Mouse (Mus musculus): ENCODE data around the gene Zdhhc14. TPM values are rescaled to one million over a fixed set of nuclear protein-coding genes. Genes with fewer than 3 reads are reported as not detected.

The Zdhhc14 gene
- polyA plus RNA-seq, 1 experiment, result 6.7 TPM

DNA sequence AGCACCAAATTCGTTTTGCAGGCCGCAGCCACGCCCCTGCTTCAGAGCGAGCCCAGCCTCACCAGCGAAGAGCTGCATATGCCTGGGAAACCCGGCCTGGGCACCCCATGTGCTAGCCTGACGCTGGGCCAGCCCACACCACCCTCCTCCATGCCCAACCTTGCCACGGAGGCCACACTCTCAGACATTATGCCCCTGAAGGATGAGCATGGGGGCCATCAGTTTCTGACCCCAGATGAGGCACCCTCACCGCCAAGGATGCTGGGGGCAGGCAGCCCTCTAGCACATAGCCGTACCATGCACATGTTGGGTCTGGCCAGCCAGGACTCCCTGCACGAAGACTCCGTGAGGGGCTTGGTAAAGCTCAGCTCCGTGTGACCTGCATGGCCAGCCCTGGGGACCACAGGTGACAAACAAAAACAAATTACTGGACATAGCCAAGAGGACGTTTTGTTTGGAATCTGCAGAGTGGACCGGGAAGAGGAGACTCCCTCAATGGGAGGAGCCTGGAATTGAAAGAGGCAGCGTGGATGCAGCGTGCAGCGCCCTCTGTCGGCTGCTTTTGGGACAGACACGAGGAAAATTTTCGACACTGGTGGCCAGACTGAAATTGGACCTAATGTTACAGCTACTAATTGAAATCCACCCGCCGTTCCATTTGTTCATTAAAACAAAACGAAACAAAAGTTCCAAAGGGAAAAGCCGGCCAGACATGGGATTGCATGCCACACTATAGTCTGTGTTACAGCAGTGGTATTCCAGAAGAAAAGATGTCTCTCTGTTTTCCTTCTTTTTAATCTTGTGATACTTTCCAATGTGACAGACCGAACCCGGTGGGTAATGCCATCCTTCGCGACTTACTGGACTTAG lies 260.6 kb downstream of the Zdhhc14 start:
- Histone ChIP-seq H3K4me3 (replicated peaks) (no peak overlapping the region), H3K36me3 (ENCODE audit: control insufficient read depth) (peaks cover 35% of the 10 kb centered on the region), H3K4me1 (ENCODE audit: control insufficient read depth) (peaks cover 4% of the 10 kb centered on the region), H3K9me3 (ENCODE audit: control insufficient read depth, low read length) (no peaks in the 10 kb centered on the region; the same call in 1 of the 2 replicates), H3K27me3 (ENCODE audit: control insufficient read depth) (no peaks in the 10 kb centered on the region)
- TF ChIP-seq GATA1 (IDR thresholded peaks at IDR 0.05; ENCODE audit: low read length) (no peak), TAL1 (IDR thresholded peaks at IDR 0.05; ENCODE audit: low read length) (no peak)

GRCm38 (mm10) chr17:5755489-5755888 lies 263.1 kb downstream of the Zdhhc14 start:
- peaks cover 4% of the 10 kb centered on the region for H3K4me1 ChIP-seq (ENCODE audit: control insufficient read depth)
- H3K36me3 ChIP-seq (ENCODE audit: control insufficient read depth), result peaks cover 28% of the 10 kb centered on the region
- no peaks in the 10 kb centered on the region for H3K9me3 ChIP-seq (ENCODE audit: control insufficient read depth, low read length)
- H3K27me3 ChIP-seq (ENCODE audit: control insufficient read depth), result no peaks in the 10 kb centered on the region
- no peak for TF ChIP-seq GATA1 (IDR thresholded peaks at IDR 0.05; ENCODE audit: low read length)
- no peak for TF ChIP-seq TAL1 (IDR thresholded peaks at IDR 0.05; ENCODE audit: low read length)
- no peak overlapping the region for H3K4me3 ChIP-seq (replicated peaks)

GRCm38 (mm10) chr17:5756065-5756464 lies 263.7 kb downstream of the Zdhhc14 start:
- Histone ChIP-seq H3K9me3 (ENCODE audit: control insufficient read depth, low read length) (no peaks in the 10 kb centered on the region), H3K4me3 (replicated peaks) (no peak overlapping the region), H3K36me3 (ENCODE audit: control insufficient read depth) (peaks cover 24% of the 10 kb centered on the region), H3K27me3 (ENCODE audit: control insufficient read depth) (no peaks in the 10 kb centered on the region), H3K4me1 (ENCODE audit: control insufficient read depth) (peaks cover 4% of the 10 kb centered on the region)
- TF ChIP-seq GATA1 (IDR thresholded peaks at IDR 0.05; ENCODE audit: low read length) (no peak), TAL1 (IDR thresholded peaks at IDR 0.05; ENCODE audit: low read length) (no peak)

DNA sequence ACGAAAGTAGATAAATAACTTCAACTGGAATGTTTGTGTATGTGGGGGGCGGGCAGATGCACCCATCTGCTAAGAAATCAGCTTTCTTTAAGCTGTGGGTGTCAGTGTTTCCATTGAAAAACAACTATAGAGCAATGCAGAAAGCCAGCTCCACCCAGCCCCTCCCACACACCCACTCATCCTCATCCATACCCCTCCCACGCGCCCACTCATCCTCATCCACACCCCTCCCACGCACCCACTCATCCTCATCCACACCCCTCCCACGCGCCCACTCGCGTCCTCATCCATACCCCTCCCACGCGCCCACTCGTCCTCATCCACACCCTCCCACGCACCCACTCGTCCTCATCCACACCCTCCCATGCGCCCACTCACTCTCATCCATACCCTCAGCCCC lies 264.5 kb downstream of the Zdhhc14 start:
- TF ChIP-seq TAL1 (IDR thresholded peaks at IDR 0.05; ENCODE audit: low read length) (no peak), GATA1 (IDR thresholded peaks at IDR 0.05; ENCODE audit: low read length) (no peak)
- Histone ChIP-seq H3K36me3 (ENCODE audit: control insufficient read depth) (peaks cover 22% of the 10 kb centered on the region), H3K27me3 (ENCODE audit: control insufficient read depth) (no peaks in the 10 kb centered on the region), H3K9me3 (ENCODE audit: control insufficient read depth, low read length) (no peaks in the 10 kb centered on the region), H3K4me3 (replicated peaks) (no peak overlapping the region), H3K4me1 (ENCODE audit: control insufficient read depth) (peaks cover 4% of the 10 kb centered on the region)

DNA sequence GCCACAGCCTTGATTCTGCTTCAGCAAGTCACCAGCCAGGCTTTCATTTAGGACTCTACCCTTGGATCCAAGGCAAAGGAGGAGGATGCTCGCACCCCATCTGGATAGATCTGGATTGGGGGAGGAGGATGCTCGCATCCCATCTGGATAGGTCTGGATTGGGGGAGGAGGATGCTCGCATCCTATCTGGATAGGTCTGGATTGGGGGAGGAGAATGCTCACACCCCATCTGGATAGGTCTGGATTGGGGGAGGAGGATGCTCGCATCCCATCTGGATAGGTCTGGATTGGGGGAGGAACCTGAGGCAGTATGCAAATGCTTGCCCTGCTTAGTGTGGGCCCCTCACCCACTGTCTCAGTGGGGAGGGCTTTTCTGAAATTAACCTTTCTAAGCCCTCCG lies 271.4 kb downstream of the Zdhhc14 start:
- Histone ChIP-seq H3K4me1 (ENCODE audit: control insufficient read depth) (peaks cover 5% of the 10 kb centered on the region), H3K27me3 (ENCODE audit: control insufficient read depth) (peaks cover 9% of the 10 kb centered on the region), H3K9me3 (ENCODE audit: control insufficient read depth, low read length) (no peaks in the 10 kb centered on the region), H3K4me3 (replicated peaks) (no peak overlapping the region), H3K36me3 (ENCODE audit: control insufficient read depth) (no peaks in the 10 kb centered on the region)
- TF ChIP-seq GATA1 (IDR thresholded peaks at IDR 0.05; ENCODE audit: low read length), result no peak
- no peak for TF ChIP-seq TAL1 (IDR thresholded peaks at IDR 0.05; ENCODE audit: low read length)

DNA sequence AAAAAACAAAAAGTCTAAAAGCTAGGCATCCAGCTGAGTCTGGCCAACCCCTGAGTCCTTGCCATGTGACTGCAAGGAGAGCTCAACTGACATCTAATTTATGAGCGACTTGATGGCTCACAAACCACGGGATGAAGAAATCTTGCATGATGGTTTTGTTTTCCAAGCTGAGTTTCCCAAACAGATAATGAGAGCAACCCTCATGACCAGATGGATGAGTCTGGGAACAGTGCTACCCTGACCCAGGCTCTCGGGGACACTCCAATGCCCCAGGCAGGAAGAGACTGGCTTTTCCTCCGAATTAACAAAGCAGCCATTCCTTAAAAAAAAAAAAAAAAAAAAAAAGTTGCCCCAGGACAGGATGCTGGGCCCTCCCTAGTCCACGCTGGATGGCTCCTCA lies 271.9 kb downstream of the Zdhhc14 start:
- no peaks in the 10 kb centered on the region for H3K36me3 ChIP-seq (ENCODE audit: control insufficient read depth)
- peaks cover 12% of the 10 kb centered on the region for H3K27me3 ChIP-seq (ENCODE audit: control insufficient read depth)
- TF ChIP-seq TAL1 (IDR thresholded peaks at IDR 0.05; ENCODE audit: low read length) (no peak), GATA1 (IDR thresholded peaks at IDR 0.05; ENCODE audit: low read length) (no peak)
- H3K4me1 ChIP-seq (ENCODE audit: control insufficient read depth), result peaks cover 5% of the 10 kb centered on the region
- no peaks in the 10 kb centered on the region for H3K9me3 ChIP-seq (ENCODE audit: control insufficient read depth, low read length)
- H3K4me3 ChIP-seq (replicated peaks), result no peak overlapping the region

DNA sequence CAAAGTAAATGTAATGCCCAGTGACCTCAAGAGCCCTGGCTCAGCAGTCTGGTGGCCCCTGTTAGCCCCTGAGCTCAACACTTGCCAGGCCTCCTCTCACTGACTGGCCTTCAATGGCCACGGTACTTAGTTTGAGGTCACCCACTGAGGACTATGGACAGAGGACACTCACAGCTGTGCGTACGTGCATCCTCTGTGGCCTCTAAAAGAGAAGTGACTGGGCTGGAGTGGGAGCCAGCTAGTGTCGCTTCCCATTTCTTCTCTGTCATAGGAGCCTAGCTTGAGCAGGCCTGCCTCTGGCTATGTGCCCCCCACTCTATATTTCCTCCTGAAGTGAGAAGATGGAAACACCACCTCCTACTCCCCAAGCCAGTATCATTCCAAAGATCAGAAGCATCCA lies 273.4 kb downstream of the Zdhhc14 start:
- Histone ChIP-seq H3K27me3 (ENCODE audit: control insufficient read depth) (peaks cover 25% of the 10 kb centered on the region), H3K4me3 (replicated peaks) (no peak overlapping the region), H3K36me3 (ENCODE audit: control insufficient read depth) (no peaks in the 10 kb centered on the region), H3K9me3 (ENCODE audit: control insufficient read depth, low read length) (no peaks in the 10 kb centered on the region), H3K4me1 (ENCODE audit: control insufficient read depth) (peaks cover 5% of the 10 kb centered on the region)
- no peak for TF ChIP-seq TAL1 (IDR thresholded peaks at IDR 0.05; ENCODE audit: low read length)
- TF ChIP-seq GATA1 (IDR thresholded peaks at IDR 0.05; ENCODE audit: low read length), result no peak

DNA sequence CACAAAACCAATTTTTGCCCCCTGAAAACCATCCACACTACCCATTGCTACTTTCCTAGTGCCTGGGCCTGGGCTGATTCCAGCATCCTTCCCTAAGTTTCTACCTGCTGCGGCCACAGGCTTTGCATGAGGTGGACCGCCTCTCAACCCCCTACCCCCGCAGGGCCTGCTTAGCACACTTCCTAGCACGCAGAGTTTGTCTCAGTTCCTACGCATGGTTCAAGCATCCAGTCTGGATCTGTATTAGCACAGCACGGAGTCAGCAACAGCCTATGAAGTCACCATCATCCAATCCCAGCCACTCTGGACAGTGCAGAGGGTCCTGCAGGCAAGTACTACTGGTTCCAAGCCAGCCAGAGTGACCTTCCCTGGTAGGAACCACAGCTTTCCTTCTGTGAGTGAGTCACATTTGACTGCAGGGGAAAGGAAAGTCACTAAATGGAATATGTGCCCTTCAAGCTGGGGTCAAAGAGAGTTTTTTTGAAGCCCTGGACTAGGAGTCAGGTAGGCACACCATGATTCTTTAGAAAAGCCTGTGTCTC lies 275.9 kb downstream of the Zdhhc14 start:
- Histone ChIP-seq H3K27me3 (ENCODE audit: control insufficient read depth) (peaks cover 29% of the 10 kb centered on the region), H3K4me3 (replicated peaks) (no peak overlapping the region), H3K4me1 (ENCODE audit: control insufficient read depth) (peaks cover 2% of the 10 kb centered on the region), H3K9me3 (ENCODE audit: control insufficient read depth, low read length) (peaks cover 2% of the 10 kb centered on the region; the same call in 1 of the 2 replicates), H3K36me3 (ENCODE audit: control insufficient read depth) (no peaks in the 10 kb centered on the region)
- TF ChIP-seq GATA1 (IDR thresholded peaks at IDR 0.05; ENCODE audit: low read length) (no peak), TAL1 (IDR thresholded peaks at IDR 0.05; ENCODE audit: low read length) (no peak)

GRCm38 (mm10) chr17:5768810-5769520 lies 276.6 kb downstream of the Zdhhc14 start:
- Histone ChIP-seq H3K4me3 (replicated peaks) (no peak overlapping the region), H3K4me1 (ENCODE audit: control insufficient read depth) (no peaks in the 10 kb centered on the region), H3K27me3 (ENCODE audit: control insufficient read depth) (peaks cover 27% of the 10 kb centered on the region), H3K36me3 (ENCODE audit: control insufficient read depth) (no peaks in the 10 kb centered on the region), H3K9me3 (ENCODE audit: control insufficient read depth, low read length) (peaks cover 2% of the 10 kb centered on the region; the same call in 1 of the 2 replicates)
- TF ChIP-seq GATA1 (IDR thresholded peaks at IDR 0.05; ENCODE audit: low read length) (no peak), TAL1 (IDR thresholded peaks at IDR 0.05; ENCODE audit: low read length) (no peak)
